Mouse (Mus musculus): ENCODE results near the gene Prss44. TPM values are rescaled to one million over a fixed set of nuclear protein-coding genes. Genes with fewer than 3 reads are reported as not detected.

Prss44 gene
- polyA plus RNA-seq, 1 experiment from 2014 or later = not detected

Other genes with a start within 250 kb of the Prss44 start
- gene Nradd, start 189.5 kb upstream of the Prss44 start, polyA plus RNA-seq (2015; fragmentation: Nextera tagmentation; extraction: Ambion mirVana) = 55.2 and 56.4 TPM in 2 replicates
- 3.7 and 5.5 TPM in 2 replicates for gene Nbeal2, start 159.8 kb upstream of the Prss44 start, polyA plus RNA-seq (2015; fragmentation: Nextera tagmentation; extraction: Ambion mirVana)
- 151 and 157 TPM in 2 replicates for gene Ccdc12, start 157.5 kb upstream of the Prss44 start, polyA plus RNA-seq (2015; fragmentation: Nextera tagmentation; extraction: Ambion mirVana)
- 1.8 and 3.9 TPM in 2 replicates for gene Myl3, start 72.1 kb upstream of the Prss44 start, polyA plus RNA-seq (2015; fragmentation: Nextera tagmentation; extraction: Ambion mirVana)
- gene Pth1r, start 66.8 kb upstream of the Prss44 start, polyA plus RNA-seq (2015; fragmentation: Nextera tagmentation; extraction: Ambion mirVana) = 67.1 and 70.1 TPM in 2 replicates
- gene Prss42, start 15.8 kb upstream of the Prss44 start, polyA plus RNA-seq (2015; fragmentation: Nextera tagmentation; extraction: Ambion mirVana) = not detected in 2 replicates
- gene Prss43, start 12.7 kb downstream of the Prss44 start, polyA plus RNA-seq (2015; fragmentation: Nextera tagmentation; extraction: Ambion mirVana) = not detected in 2 replicates
- not detected in 2 replicates for gene Prss45, start 20.6 kb downstream of the Prss44 start, polyA plus RNA-seq (2015; fragmentation: Nextera tagmentation; extraction: Ambion mirVana)
- gene Prss46, start 30.5 kb downstream of the Prss44 start, polyA plus RNA-seq (2015; fragmentation: Nextera tagmentation; extraction: Ambion mirVana) = 0.13 TPM in 1 of 2 replicates, not detected in the other
- gene Prss50, start 44.0 kb downstream of the Prss44 start, polyA plus RNA-seq (2015; fragmentation: Nextera tagmentation; extraction: Ambion mirVana) = 0.40 and 0.90 TPM in 2 replicates
- 4.1 and 5.3 TPM in 2 replicates for gene Als2cl, start 65.9 kb downstream of the Prss44 start, polyA plus RNA-seq (2015; fragmentation: Nextera tagmentation; extraction: Ambion mirVana)
- gene Tmie, start 66.1 kb downstream of the Prss44 start, polyA plus RNA-seq (2015; fragmentation: Nextera tagmentation; extraction: Ambion mirVana) = 1.3 and 1.8 TPM in 2 replicates
- gene Fam240a, start 102.9 kb downstream of the Prss44 start, polyA plus RNA-seq (2015; fragmentation: Nextera tagmentation; extraction: Ambion mirVana) = not detected in 2 replicates
- not detected in 2 replicates for gene Tdgf1, start 132.2 kb downstream of the Prss44 start, polyA plus RNA-seq (2015; fragmentation: Nextera tagmentation; extraction: Ambion mirVana)
- 0.21 and 0.30 TPM in 2 replicates for gene Lrrc2, start 137.6 kb downstream of the Prss44 start, polyA plus RNA-seq (2015; fragmentation: Nextera tagmentation; extraction: Ambion mirVana)
- gene Rtp3, start 176.6 kb downstream of the Prss44 start, polyA plus RNA-seq (2015; fragmentation: Nextera tagmentation; extraction: Ambion mirVana) = 0.86 and 1.0 TPM in 2 replicates
- gene Ltf, start 205.3 kb downstream of the Prss44 start, polyA plus RNA-seq (2015; fragmentation: Nextera tagmentation; extraction: Ambion mirVana) = 2.7 and 3.7 TPM in 2 replicates
- gene Ccrl2, start 243.5 kb downstream of the Prss44 start, polyA plus RNA-seq (2015; fragmentation: Nextera tagmentation; extraction: Ambion mirVana) = 1.3 TPM in 2 replicates

All from kidney, embryonic 15.5 days (tissue).